Mouse (Mus musculus): Measurements from ENCODE around the gene 4930455H04Rik.

GRCm38 (mm10) chr3:117007340-117007739 lies 39.3 kb downstream of the 4930455H04Rik start:
- TF ChIP-seq CTCF (IDR thresholded peaks at IDR 0.05; ENCODE audit: insufficient read depth, low read length), result no peak
- TF ChIP-seq POLR2A (IDR thresholded peaks at IDR 0.05; ENCODE audit: borderline replicate concordance, extremely low read depth, low read depth, low read length), result no peak
